ENCODE assay signal across 8 mouse cellular contexts in genomic region chr7:139615767-139616766, GRCm38 (mm10). TPM values are rescaled to one million over a fixed set of nuclear protein-coding genes. Genes with fewer than 3 reads are reported as not detected.
DNase-seq lines count a peak whose midpoint lies in the region; ATAC-seq and TF ChIP-seq lines count a peak whose summit lies in the region.

No protein-coding gene starts in this region.

- intact Hi-C loops in heart, postnatal 25 days (cut with DNase I), result loop anchor here (1.0 kb wide), 1 partner anchor 44 kb away; no protein-coding TSS in a partner anchor

- 53% methylated on average over 12 of the region's 12 CpGs for WGBS in heart, postnatal 0 days
- WGBS in kidney, adult 2 months, result 53% methylated on average over 12 of the region's 12 CpGs
- 61% methylated on average over 12 of the region's 12 CpGs for WGBS in limb, embryonic 10.5 days
- WGBS in midbrain, postnatal 0 days, result 35% methylated on average over 12 of the region's 12 CpGs
- 64% methylated on average over 12 of the region's 12 CpGs for WGBS in stomach, embryonic 16.5 days

- H3K27me3 ChIP-seq in heart, postnatal 0 days (ENCODE audit: control insufficient read depth, insufficient read depth, low read length), result 0 out of 2 replicates have a peak, but pooled peaks cover 4% of the 10 kb centered on the region
- no peaks in the 10 kb centered on the region for H3K27me3 ChIP-seq in kidney, adult 2 months (replicated peaks; ENCODE audit: control insufficient read depth, insufficient read depth, low read length)
- H3K27me3 ChIP-seq in limb, embryonic 10.5 days (ENCODE audit: low read depth, poor library complexity, severe bottlenecking), result peaks cover 27% of the 10 kb centered on the region
- no peaks in the 10 kb centered on the region; the same call in 1 of the 2 replicates for H3K27me3 ChIP-seq in midbrain, postnatal 0 days (ENCODE audit: insufficient read depth, low read length)
- no peaks in the 10 kb centered on the region for H3K27me3 ChIP-seq in stomach, embryonic 16.5 days (ENCODE audit: control insufficient read depth, insufficient read depth, low read length)

- no peak overlapping the region for H3K4me2 ChIP-seq in heart, postnatal 0 days (ENCODE audit: low read depth, low read length)
- H3K4me2 ChIP-seq in midbrain, postnatal 0 days (ENCODE audit: low read depth, low read length, poor library complexity, severe bottlenecking), result peak overlapping the region; percentile 7; the same call in 1 of the 2 replicates
- H3K4me2 ChIP-seq in stomach, embryonic 16.5 days (ENCODE audit: low read depth, low read length), result no peak overlapping the region

- TF ChIP-seq CTCF in heart, postnatal 0 days (IDR thresholded peaks at IDR 0.05; ENCODE audit: low read depth), result peak; percentile 78
- peak; percentile 76 for TF ChIP-seq CTCF in kidney, adult 2 months (conservative IDR thresholded peaks at IDR 0.05; ENCODE audit: insufficient read depth, insufficient read length, low read depth, low read length)
- peak; percentile 95 for TF ChIP-seq CTCF in midbrain, postnatal 0 days (IDR thresholded peaks at IDR 0.05)

- no peaks in the 10 kb centered on the region for H3K9me3 ChIP-seq in heart, postnatal 0 days (replicated peaks; ENCODE audit: control insufficient read depth, low read length)
- no peaks in the 10 kb centered on the region for H3K9me3 ChIP-seq in limb, embryonic 10.5 days (replicated peaks)
- no peaks in the 10 kb centered on the region for H3K9me3 ChIP-seq in midbrain, postnatal 0 days (ENCODE audit: low read length)
- H3K9me3 ChIP-seq in stomach, embryonic 16.5 days (replicated peaks; ENCODE audit: control insufficient read depth, low read length), result no peaks in the 10 kb centered on the region

- no peak overlapping the region for H3K9ac ChIP-seq in heart, postnatal 0 days (replicated peaks; ENCODE audit: low read depth, low read length)
- H3K9ac ChIP-seq in midbrain, postnatal 0 days (replicated peaks; ENCODE audit: low read length, poor library complexity, severe bottlenecking), result no peak overlapping the region
- H3K9ac ChIP-seq in stomach, embryonic 16.5 days (ENCODE audit: low read length), result no peak overlapping the region

- peak; percentile 39; the same call in 1 of the 2 replicates for ATAC-seq in heart, postnatal 0 days (ENCODE audit: insufficient read depth, low read depth)
- ATAC-seq in midbrain, postnatal 0 days (ENCODE audit: low FRiP score), result peak; percentile 85
- peak; percentile 45; the same call in 1 of the 2 replicates for ATAC-seq in stomach, embryonic 16.5 days (ENCODE audit: insufficient read depth, low FRiP score)

- H3K36me3 ChIP-seq in heart, postnatal 0 days (replicated peaks; ENCODE audit: control insufficient read depth, insufficient read depth, low read length), result no peaks in the 10 kb centered on the region
- H3K36me3 ChIP-seq in kidney, adult 2 months (ENCODE audit: control insufficient read depth, insufficient read depth, low read length), result no peaks in the 10 kb centered on the region
- no peaks in the 10 kb centered on the region for H3K36me3 ChIP-seq in limb, embryonic 10.5 days
- H3K36me3 ChIP-seq in midbrain, postnatal 0 days (ENCODE audit: insufficient read depth, low read length), result no peaks in the 10 kb centered on the region
- H3K36me3 ChIP-seq in stomach, embryonic 16.5 days (ENCODE audit: control insufficient read depth, insufficient read depth, low read length), result no peaks in the 10 kb centered on the region

- TF ChIP-seq POLR2A in kidney, adult 2 months (IDR thresholded peaks at IDR 0.05; ENCODE audit: low read depth, low read length), result no peak

- no peaks in the 10 kb centered on the region for H3K4me1 ChIP-seq in heart, postnatal 0 days (ENCODE audit: control insufficient read depth, insufficient read depth)
- H3K4me1 ChIP-seq in kidney, adult 2 months (ENCODE audit: control insufficient read depth, insufficient read depth, low read length), result no peaks in the 10 kb centered on the region
- no peaks in the 10 kb centered on the region for H3K4me1 ChIP-seq in limb, embryonic 10.5 days
- no peaks in the 10 kb centered on the region for H3K4me1 ChIP-seq in midbrain, postnatal 0 days (ENCODE audit: insufficient read depth, low read length)
- H3K4me1 ChIP-seq in stomach, embryonic 16.5 days (ENCODE audit: control insufficient read depth, insufficient read depth, low read length), result no peaks in the 10 kb centered on the region

- H3K4me3 ChIP-seq in heart, postnatal 0 days (ENCODE audit: low read depth, low read length), result no peak overlapping the region
- H3K4me3 ChIP-seq in kidney, adult 2 months (ENCODE audit: insufficient read depth, low read depth, low read length), result no peak overlapping the region
- H3K4me3 ChIP-seq in limb, embryonic 10.5 days, result no peak overlapping the region
- no peak overlapping the region for H3K4me3 ChIP-seq in midbrain, postnatal 0 days (ENCODE audit: low read depth, low read length)
- H3K4me3 ChIP-seq in stomach, embryonic 16.5 days (replicated peaks; ENCODE audit: low read length), result no peak overlapping the region

- TF ChIP-seq EP300 in heart, postnatal 0 days (IDR thresholded peaks at IDR 0.05; ENCODE audit: low read depth), result no peak

- peak; percentile 45 for DNase-seq in heart, postnatal 0 days (ENCODE audit: low spot score)
- DNase-seq in heart, postnatal 25 days (ENCODE audit: low spot score), result no peak
- DNase-seq in cerebellum, adult 9-10 months, result peak; percentile 81
- DNase-seq in frontal cortex, postnatal 10 days (ENCODE audit: low spot score in 2 of 2), result peak; percentile 41 to 65
- peak; percentile 50 for DNase-seq in kidney, adult 2 months
- peak; percentile 76 for DNase-seq in limb, embryonic 10.5 days (ENCODE audit: low spot score)
- DNase-seq in midbrain, postnatal 0 days (ENCODE audit: low spot score), result peak; percentile 91

- no peak overlapping the region for H3K27ac ChIP-seq in heart, postnatal 0 days (ENCODE audit: low read depth)
- no peak overlapping the region for H3K27ac ChIP-seq in kidney, adult 2 months (ENCODE audit: insufficient read depth, low read depth, low read length)
- H3K27ac ChIP-seq in limb, embryonic 10.5 days, result no peak overlapping the region
- H3K27ac ChIP-seq in midbrain, postnatal 0 days (ENCODE audit: low read depth, low read length), result no peak overlapping the region
- no peak overlapping the region for H3K27ac ChIP-seq in stomach, embryonic 16.5 days (ENCODE audit: low read length)

RNA-seq across cellular contexts. Expression of gene Nkx6-2, which starts 33.5 kb away (rescaled TPM):
- total RNA-seq in heart, postnatal 0 days (2014; rRNA removed; ENCODE audit: low replicate concordance), result not detected in 2 replicates
- 0.19 TPM in 1 of 2 replicates, not detected in the other for polyA plus RNA-seq in heart, postnatal 0 days (2015; fragmentation: Nextera tagmentation; extraction: Ambion mirVana)
- under 1 TPM in 1 of 2 experiments, not detected in 1; 0.21 TPM for total RNA-seq in heart, postnatal 25 days (2021)
- polyA plus RNA-seq in kidney, adult 2 months (2012; rRNA removed), result 0.06 TPM in 1 of 2 replicates, not detected in the other
- polyA plus RNA-seq in limb, embryonic 10.5 days (2016; fragmentation: Nextera tagmentation; extraction: Ambion mirVana), result not detected in 2 replicates
- 8.3 and 10.0 TPM in 2 replicates for total RNA-seq in midbrain, postnatal 0 days (2014; rRNA removed)
- 7.3 and 8.2 TPM in 2 replicates for polyA plus RNA-seq in midbrain, postnatal 0 days (2015; fragmentation: Nextera tagmentation; extraction: Ambion mirVana)
- polyA plus RNA-seq in stomach, embryonic 16.5 days (2015; fragmentation: Nextera tagmentation; extraction: Ambion mirVana), result 2.6 and 2.8 TPM in 2 replicates
